Mouse (Mus musculus) neural tube, embryonic 14.5 days (tissue): ENCODE data around the gene Rin2. TPM values are rescaled to one million over a fixed set of nuclear protein-coding genes. Genes with fewer than 3 reads are reported as not detected.

ENCODE experiments used
- ATAC-seq: fragments of 200-750 bp; cut with Nextera tagmentation; 2 replicates; pipeline ENCODE4 v1.8.0; 2017; ENCODE audit warnings: low read depth, mild to moderate bottlenecking, moderate TSS enrichment, moderate library complexity
- H3K27ac ChIP-seq: fragments of 300-500 bp; sonication (generic); 2 replicates; pipeline ENCODE4 v1.5.1; 2014; ENCODE audit warnings: low read depth, mild to moderate bottlenecking, control low read depth, low read length, moderate library complexity, mixed read lengths
- H3K27me3 ChIP-seq: fragments of 300-500 bp; sonication (generic); 2 replicates; pipeline ENCODE4 v1.6.1; 2014; ENCODE audit warnings: low read length; ENCODE audit not compliant: control insufficient read depth, insufficient read depth
- H3K36me3 ChIP-seq: fragments of 300-500 bp; sonication (generic); 2 replicates; pipeline ENCODE4 v1.6.1; 2014; ENCODE audit warnings: low read length, mixed read lengths; ENCODE audit not compliant: control insufficient read depth, insufficient read depth
- H3K4me1 ChIP-seq: fragments of 300-500 bp; sonication (generic); 2 replicates; pipeline ENCODE4 v1.6.1; 2014; ENCODE audit warnings: low read length; ENCODE audit not compliant: control insufficient read depth, insufficient read depth
- H3K4me2 ChIP-seq: fragments of 300-500 bp; sonication (generic); 2 replicates; pipeline ENCODE4 v1.6.1; 2014; ENCODE audit warnings: mild to moderate bottlenecking, low read depth, low read length, control low read depth
- H3K4me3 ChIP-seq: fragments of 300-500 bp; sonication (generic); 2 replicates; pipeline ENCODE4 v1.5.1; 2014; ENCODE audit warnings: low read depth, low read length, control low read depth, mixed read lengths
- H3K9ac ChIP-seq: fragments of 300-500 bp; sonication (generic); replicated peaks from 2 replicates; pipeline ENCODE4 v1.6.1; 2014; ENCODE audit warnings: low read depth, mild to moderate bottlenecking, control low read depth, low read length, mixed read lengths
- H3K9me3 ChIP-seq: fragments of 300-500 bp; sonication (generic); 2 replicates; pipeline ENCODE4 v1.6.1; 2016; ENCODE audit warnings: low read length; ENCODE audit not compliant: control insufficient read depth
- WGBS: fragments of 180-500 bp; shearing (Covaris S2); extraction: QIAGEN DNeasy Blood & Tissue Kit; methylation state at CpG from one replicate; pipeline ENCODE4 v1.1.7; 2014; 5-methylcytosine and 5-hydroxymethylcytosine counted together
- polyA plus RNA-seq: library from polyadenylated mRNA; unstranded; fragments of >200 nt; fragmentation: Nextera tagmentation; extraction: Ambion mirVana; gene quantifications from 2 replicates; pipeline ENCODE4 v1.2.1, GENCODE M21; 2014

Gene Rin2
- polyA plus RNA-seq, 1 experiment from 2014 or later = 11.4 TPM

DNA sequence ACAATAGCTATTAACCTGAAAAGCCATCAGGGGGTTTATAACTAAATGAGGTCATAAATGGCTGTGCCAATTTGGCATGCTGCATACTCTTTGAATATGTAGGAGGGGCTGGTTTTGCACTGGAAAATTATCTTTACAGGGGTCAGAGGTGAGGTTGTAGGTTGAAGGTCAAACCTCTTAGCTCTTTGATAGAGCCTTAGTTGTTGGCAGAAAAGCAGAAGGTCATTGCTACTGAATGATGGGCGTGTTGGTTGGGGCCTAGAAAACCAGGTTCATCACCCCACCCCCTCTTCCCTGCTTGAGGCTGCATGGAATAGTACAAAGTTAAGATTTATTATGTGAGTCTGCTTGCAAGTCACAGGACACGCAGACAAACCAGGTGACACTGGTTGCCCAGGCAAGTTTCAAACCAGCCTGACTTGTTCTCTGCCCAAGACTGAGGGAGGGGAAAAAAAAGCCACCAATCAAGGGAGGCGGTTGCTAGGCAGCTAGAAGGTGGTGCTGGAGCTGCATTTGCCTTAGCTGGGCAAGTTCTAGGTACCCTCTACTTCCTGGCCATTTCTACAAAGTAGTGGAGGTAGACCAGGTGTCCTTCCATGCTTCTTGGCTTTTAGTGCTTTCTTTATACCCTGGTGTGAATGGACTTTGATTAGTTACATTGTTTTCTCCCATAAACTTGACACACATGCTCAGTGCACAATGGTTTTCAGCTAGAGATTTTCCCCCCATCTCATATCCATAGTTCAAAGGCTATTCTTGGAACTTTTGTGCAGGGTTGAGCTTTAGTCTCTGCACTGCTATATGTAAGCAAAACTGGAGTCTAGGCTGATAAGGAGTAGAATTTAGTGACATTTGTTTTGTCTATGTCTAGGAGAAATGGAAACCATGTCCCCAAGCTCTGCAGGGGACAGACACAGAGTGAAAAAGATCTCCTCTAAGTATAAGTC is 148.0 kb downstream of the Rin2 start:
- H3K4me1 ChIP-seq = no peaks in the 10 kb centered on the region
- 88% methylated on average over 3 of the region's 3 CpGs for WGBS
- no peak overlapping the region for H3K4me3 ChIP-seq
- H3K4me2 ChIP-seq = no peak overlapping the region
- no peak overlapping the region for H3K27ac ChIP-seq
- H3K9ac ChIP-seq = no peak overlapping the region
- no peaks in the 10 kb centered on the region for H3K27me3 ChIP-seq
- ATAC-seq = no peak
- no peaks in the 10 kb centered on the region for H3K9me3 ChIP-seq
- no peaks in the 10 kb centered on the region for H3K36me3 ChIP-seq

GRCm38 (mm10) chr2:145824749-145825148 is 149.7 kb downstream of the Rin2 start:
- no peaks in the 10 kb centered on the region for H3K36me3 ChIP-seq
- no peak for ATAC-seq
- H3K9ac ChIP-seq = no peak overlapping the region
- no peak overlapping the region for H3K4me2 ChIP-seq
- no peak overlapping the region for H3K27ac ChIP-seq
- H3K27me3 ChIP-seq = no peaks in the 10 kb centered on the region
- no peaks in the 10 kb centered on the region for H3K9me3 ChIP-seq
- no peaks in the 10 kb centered on the region for H3K4me1 ChIP-seq
- 87% methylated on average over 3 of the region's 3 CpGs for WGBS
- no peak overlapping the region for H3K4me3 ChIP-seq

DNA sequence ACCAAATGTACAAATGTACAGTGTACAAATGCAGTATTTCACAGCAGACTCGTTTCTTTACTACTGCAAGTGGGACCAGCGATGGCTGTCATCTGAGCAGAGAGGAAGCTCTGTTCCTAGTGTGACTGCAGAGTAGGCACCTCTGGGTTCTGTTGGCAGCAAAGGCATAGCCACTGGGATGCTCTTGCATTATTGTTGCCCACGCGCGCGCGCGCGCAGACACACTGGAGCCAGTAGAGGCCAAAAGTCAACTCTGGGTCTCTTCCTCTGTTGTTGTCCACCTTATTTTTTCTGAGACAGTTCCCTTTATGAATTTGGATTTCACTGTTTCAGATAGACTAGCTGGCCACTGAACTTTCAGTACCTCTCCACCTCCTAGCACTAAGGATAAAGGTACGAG is 150.2 kb downstream of the Rin2 start:
- WGBS = 96% methylated on average over 10 of the region's 10 CpGs
- ATAC-seq = no peak

GRCm38 (mm10) chr2:145827930-145828329 is 152.9 kb downstream of the Rin2 start:
- no peaks in the 10 kb centered on the region for H3K9me3 ChIP-seq
- H3K27ac ChIP-seq = no peak overlapping the region
- H3K4me2 ChIP-seq = no peak overlapping the region
- H3K27me3 ChIP-seq = no peaks in the 10 kb centered on the region
- no peak overlapping the region for H3K9ac ChIP-seq
- ATAC-seq = no peak
- H3K36me3 ChIP-seq = no peaks in the 10 kb centered on the region
- WGBS = 83% methylated on average over 2 of the region's 2 CpGs
- H3K4me3 ChIP-seq = no peak overlapping the region
- peaks cover 7% of the 10 kb centered on the region for H3K4me1 ChIP-seq

More for the DNA sequence above, 150.2 kb downstream of the Rin2 start:
- Histone ChIP-seq H3K36me3 (no peaks in the 10 kb centered on the region), H3K27me3 (no peaks in the 10 kb centered on the region), H3K9ac (no peak overlapping the region), H3K4me2 (no peak overlapping the region), H3K4me3 (no peak overlapping the region), H3K27ac (no peak overlapping the region), H3K4me1 (no peaks in the 10 kb centered on the region), H3K9me3 (no peaks in the 10 kb centered on the region)

DNA sequence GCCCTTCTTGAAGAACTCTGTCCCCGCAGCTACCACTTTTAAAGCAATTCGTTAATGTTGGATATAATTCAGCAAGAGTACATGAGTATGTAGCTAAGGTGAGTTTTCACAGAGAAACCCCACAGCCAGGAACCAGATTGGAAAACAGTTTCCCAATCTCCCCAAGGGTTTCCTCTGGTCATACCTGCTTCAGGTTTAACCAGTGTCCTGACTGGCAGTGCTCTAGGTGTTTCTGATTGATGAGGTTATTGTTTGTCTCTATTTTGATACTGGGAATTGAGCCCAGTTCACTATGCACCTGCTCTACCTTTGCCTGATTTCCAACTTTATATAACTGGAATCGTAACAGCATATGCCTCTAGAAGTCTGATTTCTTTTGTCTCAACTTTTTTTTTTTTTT is 153.6 kb downstream of the Rin2 start:
- Histone ChIP-seq H3K9me3 (no peaks in the 10 kb centered on the region), H3K4me2 (no peak overlapping the region), H3K36me3 (no peaks in the 10 kb centered on the region), H3K9ac (no peak overlapping the region), H3K27me3 (no peaks in the 10 kb centered on the region), H3K4me3 (no peak overlapping the region), H3K27ac (no peak overlapping the region), H3K4me1 (peaks cover 7% of the 10 kb centered on the region)
- WGBS = 91% methylated on average over 3 of the region's 3 CpGs
- no peak for ATAC-seq

GRCm38 (mm10) chr2:145829231-145829630 is 154.2 kb downstream of the Rin2 start:
- H3K9ac ChIP-seq = no peak overlapping the region
- H3K4me1 ChIP-seq = peaks cover 7% of the 10 kb centered on the region
- H3K4me2 ChIP-seq = no peak overlapping the region
- 94% methylated on average over 4 of the region's 4 CpGs for WGBS
- H3K27ac ChIP-seq = no peak overlapping the region
- no peaks in the 10 kb centered on the region for H3K27me3 ChIP-seq
- H3K4me3 ChIP-seq = no peak overlapping the region
- H3K36me3 ChIP-seq = no peaks in the 10 kb centered on the region
- no peaks in the 10 kb centered on the region for H3K9me3 ChIP-seq
- no peak for ATAC-seq

- 83% methylated on average over 3 of the region's 3 CpGs for WGBS
- H3K4me1 ChIP-seq = peaks cover 7% of the 10 kb centered on the region
- no peak overlapping the region for H3K4me2 ChIP-seq
- no peak overlapping the region for H3K27ac ChIP-seq
- H3K36me3 ChIP-seq = no peaks in the 10 kb centered on the region
- no peak for ATAC-seq
- H3K9ac ChIP-seq = no peak overlapping the region
- no peaks in the 10 kb centered on the region for H3K27me3 ChIP-seq
- H3K9me3 ChIP-seq = no peaks in the 10 kb centered on the region
- no peak overlapping the region for H3K4me3 ChIP-seq
Measured at GRCm38 (mm10) chr2:145830417-145830816, 155.4 kb downstream of the Rin2 start.

GRCm38 (mm10) chr2:145831949-145832835 is 157.2 kb downstream of the Rin2 start:
- Histone ChIP-seq H3K4me3 (no peak overlapping the region), H3K27me3 (no peaks in the 10 kb centered on the region), H3K9ac (0 out of 2 replicates have a peak overlapping the region, but pooled peaks have one; percentile 17), H3K4me2 (peak overlapping the region; percentile 31; the same call in 1 of the 2 replicates), H3K9me3 (no peaks in the 10 kb centered on the region), H3K36me3 (no peaks in the 10 kb centered on the region), H3K27ac (peak overlapping the region; percentile 78), H3K4me1 (peaks cover 7% of the 10 kb centered on the region)
- WGBS = 35% methylated on average over 17 of the region's 17 CpGs
- peak; percentile 95 for ATAC-seq
